Mouse (Mus musculus) kidney, adult 2 months (tissue): Measurements from ENCODE around the gene Gm21987.

ENCODE experiments used
- CTCF ChIP-seq: fragments of 200-500 bp; conservative IDR thresholded peaks from 2 replicates; pipeline ENCODE4 v1.5.1; 2011; ENCODE audit warnings: low read depth, mild to moderate bottlenecking, control low read depth, low read length, moderate library complexity, mixed read lengths; ENCODE audit not compliant: insufficient read depth, insufficient read length
- POLR2A ChIP-seq: fragments of 200-500 bp; IDR thresholded peaks from one replicate; pipeline ENCODE4 v1.6.1; 2011; ENCODE audit warnings: low read depth, low read length, control low read depth

GRCm38 (mm10) chr16:38348217-38348761 lies 1.4 kb downstream of the Gm21987 start:
- TF ChIP-seq CTCF (no peak), POLR2A (no peak)
